Mouse (Mus musculus) limb, embryonic 14.5 days (tissue): ENCODE data around the gene Slc28a1. TPM values are rescaled to one million over a fixed set of nuclear protein-coding genes. Genes with fewer than 3 reads are reported as not detected.
A peak's percentile ranks its signal among the peaks of the same experiment; 100 is the strongest.

Source experiments
- ATAC-seq: fragments of 200-750 bp; cut with Nextera tagmentation; 2 replicates; pipeline ENCODE4 v1.8.0; 2017; ENCODE audit warnings: low read depth, moderate number of reproducible peaks, moderate TSS enrichment; ENCODE audit not compliant: low FRiP score
- DNase-seq: peaks from one replicate; pipeline ENCODE4 v3.0.0-alpha.2; 2015; ENCODE audit warnings: low spot score
- H3K27ac ChIP-seq: fragments of 300-500 bp; sonication (generic); replicated peaks from 2 replicates; pipeline ENCODE4 v1.5.1; 2014; ENCODE audit warnings: low read depth, mild to moderate bottlenecking, low read length, moderate library complexity, mixed read lengths
- H3K27me3 ChIP-seq: fragments of 300-500 bp; sonication (generic); 2 replicates; pipeline ENCODE4 v1.6.1; 2014; ENCODE audit warnings: low read length, mixed read lengths; ENCODE audit not compliant: control insufficient read depth, insufficient read depth
- H3K36me3 ChIP-seq: fragments of 300-500 bp; sonication (generic); 2 replicates; pipeline ENCODE4 v1.6.1; 2014; ENCODE audit warnings: mild to moderate bottlenecking, low read length, moderate library complexity, mixed read lengths; ENCODE audit not compliant: control insufficient read depth, insufficient read depth
- H3K4me1 ChIP-seq: fragments of 300-500 bp; sonication (generic); 2 replicates; pipeline ENCODE4 v1.6.1; 2014; ENCODE audit warnings: antibody characterized with exemption, low read length, mixed read lengths; ENCODE audit not compliant: control insufficient read depth, insufficient read depth
- H3K4me2 ChIP-seq: fragments of 300-500 bp; sonication (generic); replicated peaks from 2 replicates; pipeline ENCODE4 v1.6.1; 2014; ENCODE audit warnings: low read depth, mild to moderate bottlenecking, low read length, moderate library complexity; ENCODE audit not compliant: severe bottlenecking
- H3K4me3 ChIP-seq: fragments of 300-500 bp; sonication (generic); replicated peaks from 2 replicates; pipeline ENCODE4 v1.5.1; 2014; ENCODE audit warnings: low read length
- H3K9ac ChIP-seq: fragments of 300-500 bp; sonication (generic); 2 replicates; pipeline ENCODE4 v1.6.1; 2014; ENCODE audit warnings: mild to moderate bottlenecking, low read depth, low read length, moderate library complexity; ENCODE audit not compliant: severe bottlenecking
- H3K9me3 ChIP-seq: fragments of 300-500 bp; sonication (generic); 2 replicates; pipeline ENCODE4 v1.6.1; 2016; ENCODE audit warnings: low read length; ENCODE audit not compliant: control insufficient read depth
- POLR2A ChIP-seq: fragments of 200-500 bp; IDR thresholded peaks from 2 replicates; pipeline ENCODE4 v1.8.0; 2012; ENCODE audit warnings: inconsistent platforms, mild to moderate bottlenecking, moderate library complexity, borderline replicate concordance; ENCODE audit not compliant: insufficient read depth, insufficient read length; ENCODE audit errors: extremely low read depth
- WGBS: fragments of 180-500 bp; shearing (Covaris S2); extraction: QIAGEN DNeasy Blood & Tissue Kit; methylation state at CpG from one replicate; pipeline ENCODE4 v1.1.7; 2014; 5-methylcytosine and 5-hydroxymethylcytosine counted together
- polyA plus RNA-seq, 2 experiments: library from polyadenylated mRNA; depleted of rRNA in 1 of 2; stranded (reverse) in 1 of 2; unstranded in 1 of 2; fragments of >200 nt; fragmentation: Nextera tagmentation in 1 of 2; extraction: Ambion mirVana in 1 of 2; gene quantifications; 2 replicates each; pipeline versions ENCODE4 v1.2.1 to v1.2.3; 2012 to 2014

The Slc28a1 gene
- polyA plus RNA-seq, 2 experiments: 0.06 to 0.26 TPM

GRCm38 (mm10) chr7:81158933-81159332, 44.3 kb downstream of the Slc28a1 start:
- Histone ChIP-seq H3K4me1 (no peaks in the 10 kb centered on the region), H3K36me3 (no peaks in the 10 kb centered on the region), H3K9ac (no peak overlapping the region), H3K9me3 (no peaks in the 10 kb centered on the region), H3K4me2 (no peak overlapping the region), H3K27me3 (no peaks in the 10 kb centered on the region), H3K27ac (no peak overlapping the region), H3K4me3 (no peak overlapping the region)
- 42% methylated on average over 7 of the region's 7 CpGs for WGBS
- ATAC-seq: no peak
- TF ChIP-seq POLR2A: no peak
- DNase-seq: no peak

- Histone ChIP-seq H3K4me3 (no peak overlapping the region), H3K27ac (no peak overlapping the region), H3K36me3 (no peaks in the 10 kb centered on the region), H3K9ac (no peak overlapping the region), H3K27me3 (no peaks in the 10 kb centered on the region), H3K4me1 (no peaks in the 10 kb centered on the region), H3K9me3 (no peaks in the 10 kb centered on the region), H3K4me2 (no peak overlapping the region)
- ATAC-seq: no peak
- WGBS: 75% methylated on average over 9 of the region's 9 CpGs
- peak; percentile 44 for DNase-seq
- TF ChIP-seq POLR2A: no peak
These were observed 47.1 kb downstream of the Slc28a1 start for GRCm38 (mm10) chr7:81161666-81162065.

DNA sequence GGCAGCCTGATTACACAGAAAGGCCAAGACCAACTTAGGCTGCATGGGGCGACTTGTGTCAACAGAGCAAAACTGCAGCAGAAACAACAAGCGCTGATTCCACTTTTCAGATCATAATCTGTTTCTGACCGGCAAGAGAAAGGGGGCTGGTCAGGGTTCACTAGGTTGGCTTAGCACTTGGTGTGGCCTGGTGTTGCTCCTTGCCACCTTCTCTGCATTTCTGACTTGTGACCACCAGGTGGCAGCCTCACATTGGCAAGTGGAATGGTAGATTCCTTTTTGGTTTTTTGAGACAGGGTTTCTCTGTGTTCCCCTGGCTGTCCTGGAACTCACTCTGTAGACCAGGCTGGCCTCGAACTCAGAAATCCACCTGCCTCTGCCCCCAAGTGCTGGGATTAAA, 47.7 kb downstream of the Slc28a1 start:
- H3K9me3 ChIP-seq: no peaks in the 10 kb centered on the region
- DNase-seq (peak; percentile 56), ATAC-seq (peak; percentile 44)
- 31% methylated on average over 4 of the region's 4 CpGs for WGBS
- H3K4me3 ChIP-seq: no peak overlapping the region
- H3K9ac ChIP-seq: no peak overlapping the region
- H3K27me3 ChIP-seq: no peaks in the 10 kb centered on the region
- no peak for TF ChIP-seq POLR2A
- no peaks in the 10 kb centered on the region for H3K4me1 ChIP-seq
- no peaks in the 10 kb centered on the region for H3K36me3 ChIP-seq
- H3K4me2 ChIP-seq: no peak overlapping the region
- H3K27ac ChIP-seq: no peak overlapping the region

DNA sequence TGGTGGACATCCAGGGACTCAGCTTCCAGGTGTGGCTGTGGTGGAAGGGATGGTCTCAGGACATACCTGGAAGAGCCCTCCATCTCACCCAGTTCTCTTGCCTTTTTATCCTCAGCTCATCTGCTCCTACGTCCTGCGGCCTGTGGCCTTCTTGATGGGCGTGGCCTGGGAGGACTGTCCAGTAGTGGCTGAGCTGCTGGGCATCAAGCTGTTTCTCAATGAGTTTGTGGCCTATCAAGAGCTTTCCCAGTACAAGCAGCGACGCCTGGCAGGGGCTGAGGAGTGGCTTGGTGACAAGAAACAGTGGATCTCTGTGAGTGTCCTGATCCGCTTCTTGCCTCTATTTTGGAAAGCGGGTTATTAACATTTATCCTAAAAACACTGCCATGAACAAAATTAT, 49.8 kb downstream of the Slc28a1 start:
- H3K9me3 ChIP-seq: no peaks in the 10 kb centered on the region
- no peaks in the 10 kb centered on the region for H3K36me3 ChIP-seq
- no peak overlapping the region for H3K4me3 ChIP-seq
- 63% methylated on average over 7 of the region's 7 CpGs for WGBS
- H3K9ac ChIP-seq: no peak overlapping the region
- H3K27me3 ChIP-seq: no peaks in the 10 kb centered on the region
- H3K4me1 ChIP-seq: no peaks in the 10 kb centered on the region
- H3K4me2 ChIP-seq: no peak overlapping the region
- ATAC-seq: no peak
- TF ChIP-seq POLR2A: no peak
- no peak for DNase-seq
- no peak overlapping the region for H3K27ac ChIP-seq

DNA sequence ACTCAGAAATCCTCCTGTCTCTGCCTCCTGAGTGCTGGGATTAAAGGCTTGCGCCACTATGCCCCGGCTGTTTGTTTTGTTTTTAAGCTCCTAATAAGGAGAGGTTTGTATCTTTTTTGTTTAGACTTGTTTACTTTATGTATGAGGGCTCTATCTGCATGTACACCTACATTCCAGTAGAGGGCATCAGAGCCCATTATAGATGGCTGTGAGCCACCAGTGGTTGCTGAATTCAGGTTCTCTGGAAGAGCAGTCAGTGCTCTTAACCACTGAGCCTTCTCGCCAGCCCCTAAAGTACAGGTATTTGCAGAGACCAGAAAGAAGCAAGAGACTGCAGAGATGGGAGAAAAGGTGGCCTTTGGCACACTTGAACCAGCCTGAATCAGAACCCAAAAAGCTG, 52.5 kb downstream of the Slc28a1 start:
- no peaks in the 10 kb centered on the region for H3K27me3 ChIP-seq
- DNase-seq (peak; percentile 66), ATAC-seq (no peak)
- no peak overlapping the region for H3K9ac ChIP-seq
- H3K4me1 ChIP-seq: no peaks in the 10 kb centered on the region
- no peak for TF ChIP-seq POLR2A
- no peaks in the 10 kb centered on the region for H3K9me3 ChIP-seq
- no peak overlapping the region for H3K27ac ChIP-seq
- 40% methylated on average over 3 of the region's 3 CpGs for WGBS
- H3K4me2 ChIP-seq: no peak overlapping the region
- no peaks in the 10 kb centered on the region for H3K36me3 ChIP-seq
- no peak overlapping the region for H3K4me3 ChIP-seq

- TF ChIP-seq POLR2A: no peak
- Histone ChIP-seq H3K4me3 (no peak overlapping the region), H3K27me3 (no peaks in the 10 kb centered on the region), H3K36me3 (no peaks in the 10 kb centered on the region), H3K4me1 (no peaks in the 10 kb centered on the region), H3K4me2 (no peak overlapping the region), H3K27ac (no peak overlapping the region), H3K9ac (no peak overlapping the region), H3K9me3 (no peaks in the 10 kb centered on the region)
- DNase-seq (no peak), ATAC-seq (no peak)
- WGBS: 66% methylated on average over 7 of the region's 7 CpGs
These were observed 54.8 kb downstream of the Slc28a1 start for GRCm38 (mm10) chr7:81169351-81169750.
